Mouse (Mus musculus) MN1 (cell line): ENCODE results near the gene Ciz1.

Experiments used
- DNase-seq: peaks from one replicate; pipeline ENCODE4 v3.0.0-alpha.2; 2016; ENCODE audit warnings: low spot score

The Ciz1 gene

DNA sequence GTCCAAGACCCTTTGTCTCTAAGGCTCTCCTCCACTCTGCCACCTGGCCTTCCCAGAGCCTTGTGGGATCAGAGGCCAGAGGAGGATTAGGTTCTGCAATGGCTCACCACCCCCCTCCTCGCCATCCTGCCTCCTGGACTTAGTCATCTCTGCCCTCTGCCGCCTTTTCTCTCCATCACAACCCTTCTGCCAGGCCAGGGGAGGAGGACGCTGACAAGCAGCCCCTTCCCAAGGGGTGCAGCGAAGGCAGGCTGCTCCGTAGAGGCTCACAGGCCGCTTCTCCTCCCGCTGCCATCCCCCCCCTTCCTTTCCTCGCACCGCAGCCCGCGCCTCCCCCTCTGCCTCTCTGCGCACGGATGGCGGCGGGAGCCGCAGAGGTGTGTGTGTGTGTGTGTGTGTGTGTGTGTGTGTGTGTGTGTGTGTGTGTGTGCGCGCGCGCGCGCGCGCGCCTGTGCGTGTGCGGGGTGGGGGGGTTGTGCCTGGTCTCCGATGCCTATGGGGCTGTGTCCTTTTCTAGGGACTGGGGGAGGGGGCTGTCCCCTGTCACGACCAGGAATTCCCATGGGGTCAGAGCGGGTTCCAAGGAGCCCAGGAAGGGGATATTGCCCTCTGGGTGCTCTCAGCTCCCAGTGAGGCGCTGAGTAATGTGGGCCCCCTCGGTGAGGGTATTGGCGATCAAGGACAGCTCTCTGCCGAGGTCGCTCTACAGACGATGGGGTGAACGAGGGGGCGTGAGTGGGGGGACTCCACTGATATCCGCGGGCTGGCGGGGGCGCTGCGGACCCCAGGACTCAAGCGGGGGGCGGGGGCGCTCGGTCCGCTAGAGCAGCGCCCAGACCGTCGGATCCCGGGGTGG, at the start of gene Ciz1:
TSS of gene Ciz1 (plus strand) at position 177 of the 856 bp plus-strand sequence.
- DNase-seq = peak; percentile 79

DNA sequence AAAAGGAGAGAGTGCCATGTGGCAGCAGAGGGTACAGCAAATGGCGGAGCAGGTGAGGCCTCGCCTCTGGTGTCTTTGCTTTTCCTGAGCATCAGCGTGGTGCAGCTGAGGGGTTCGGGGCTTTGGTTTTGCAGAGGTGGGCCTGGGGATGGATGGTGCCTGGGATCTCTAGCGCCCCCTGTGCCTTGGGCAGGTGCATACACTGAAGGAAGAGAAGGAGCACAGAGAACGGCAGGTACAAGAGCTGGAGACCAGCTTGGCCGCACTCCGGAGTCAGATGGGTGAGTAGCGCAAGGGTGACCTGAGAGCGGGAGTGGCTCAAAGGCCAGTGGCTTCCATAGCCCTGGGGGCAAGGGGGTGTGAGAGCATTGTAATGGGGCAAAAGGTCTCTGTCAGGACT, 49.2 kb upstream of the Ciz1 start:
- no peak for DNase-seq

DNA sequence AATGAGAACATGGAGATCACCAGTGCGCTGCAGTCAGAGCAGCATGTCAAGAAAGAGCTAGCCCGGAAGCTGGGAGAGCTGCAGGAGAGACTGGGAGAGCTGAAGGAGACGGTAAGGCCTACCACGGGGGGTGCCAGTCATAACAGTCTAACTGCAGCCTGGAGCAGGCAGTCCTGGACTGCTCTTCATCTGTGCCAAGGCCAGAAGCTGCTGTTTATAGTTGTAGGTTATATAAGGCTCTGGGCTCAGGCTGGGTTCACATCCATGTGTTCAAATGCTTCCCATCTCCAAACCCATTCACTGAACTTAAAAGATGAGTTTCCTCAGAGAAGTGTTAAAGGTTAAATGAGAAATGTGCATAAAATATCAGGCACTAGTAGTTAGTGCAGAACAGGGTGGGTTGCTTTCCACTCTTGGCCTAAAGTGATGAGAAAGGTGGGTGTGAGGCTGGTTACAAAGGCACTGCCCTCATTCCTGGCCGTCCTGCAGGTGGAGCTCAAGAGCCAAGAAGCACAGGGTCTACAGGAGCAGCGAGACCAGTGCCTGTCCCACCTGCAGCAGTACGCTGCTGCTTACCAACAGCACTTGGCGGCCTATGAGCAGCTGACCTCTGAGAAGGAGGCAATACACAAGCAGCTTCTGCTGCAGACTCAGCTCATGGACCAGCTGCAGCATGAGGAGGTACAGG, 47.8 kb upstream of the Ciz1 start:
- peak; percentile 76 for DNase-seq

DNA sequence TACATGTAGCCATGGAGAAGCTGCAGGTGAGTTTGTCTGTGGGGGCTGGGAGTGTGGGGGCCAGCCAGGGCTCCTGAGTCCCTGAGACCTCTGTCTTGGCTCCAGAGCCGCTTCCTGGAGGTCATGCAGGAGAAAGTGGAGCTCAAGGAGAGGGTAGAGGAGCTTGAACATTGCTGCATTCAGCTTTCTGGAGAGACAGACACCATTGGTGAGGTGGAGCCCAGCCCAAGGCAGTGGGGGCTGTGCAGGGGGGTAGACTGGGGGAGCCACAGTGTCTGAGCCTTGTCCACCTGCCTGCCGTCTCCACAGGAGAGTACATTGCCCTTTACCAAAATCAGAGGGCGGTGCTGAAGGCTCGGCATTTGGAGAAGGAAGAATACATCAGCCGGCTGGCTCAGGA, 46.5 kb upstream of the Ciz1 start:
- no peak for DNase-seq

DNA sequence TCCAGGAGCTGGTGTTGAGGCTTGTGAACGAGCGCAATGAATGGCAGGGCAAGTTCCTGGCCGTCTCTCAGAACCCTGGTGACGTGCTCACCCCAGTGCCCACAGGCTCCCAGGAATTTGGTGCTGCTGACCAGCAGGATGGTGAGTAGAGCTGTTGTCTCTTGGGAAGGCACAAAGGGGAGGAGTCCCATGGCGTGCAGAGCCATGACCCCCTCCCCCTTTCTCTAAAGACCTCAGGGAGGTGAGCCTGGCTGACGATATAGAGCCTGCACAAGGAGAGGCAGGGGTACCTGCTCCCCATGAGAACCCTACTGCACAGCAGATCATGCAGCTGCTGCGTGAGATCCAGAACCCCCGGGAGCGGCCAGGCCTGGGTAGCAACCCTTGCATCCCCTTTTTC, 46.0 kb upstream of the Ciz1 start:
- no peak for DNase-seq

DNA sequence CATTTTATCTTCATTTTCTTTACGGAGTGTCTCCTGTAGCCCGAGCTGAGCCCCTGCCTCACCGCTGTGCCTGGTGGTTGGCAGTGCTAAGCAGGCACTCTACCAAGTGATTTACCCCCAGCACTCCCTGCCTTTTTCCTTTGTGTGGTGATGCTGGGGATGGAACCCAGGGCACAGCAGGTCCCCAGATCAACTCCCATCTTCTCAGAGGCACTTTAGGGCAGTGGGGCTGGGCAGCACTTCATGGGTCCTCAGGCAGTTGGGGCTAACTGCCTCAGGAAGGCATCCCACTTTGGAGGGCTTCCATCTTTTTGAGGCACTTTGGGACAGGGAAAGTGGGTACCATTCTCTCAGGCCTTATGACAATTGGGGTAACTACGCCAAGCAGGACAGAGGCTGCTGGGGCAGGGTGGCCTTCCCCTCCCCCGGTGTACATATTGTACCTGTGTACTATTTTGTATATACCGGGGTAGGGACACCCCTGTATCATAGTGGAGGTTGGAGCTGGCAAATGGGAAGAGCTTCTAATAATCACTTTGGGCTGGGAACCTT, 44.8 kb upstream of the Ciz1 start:
- DNase-seq = no peak

DNA sequence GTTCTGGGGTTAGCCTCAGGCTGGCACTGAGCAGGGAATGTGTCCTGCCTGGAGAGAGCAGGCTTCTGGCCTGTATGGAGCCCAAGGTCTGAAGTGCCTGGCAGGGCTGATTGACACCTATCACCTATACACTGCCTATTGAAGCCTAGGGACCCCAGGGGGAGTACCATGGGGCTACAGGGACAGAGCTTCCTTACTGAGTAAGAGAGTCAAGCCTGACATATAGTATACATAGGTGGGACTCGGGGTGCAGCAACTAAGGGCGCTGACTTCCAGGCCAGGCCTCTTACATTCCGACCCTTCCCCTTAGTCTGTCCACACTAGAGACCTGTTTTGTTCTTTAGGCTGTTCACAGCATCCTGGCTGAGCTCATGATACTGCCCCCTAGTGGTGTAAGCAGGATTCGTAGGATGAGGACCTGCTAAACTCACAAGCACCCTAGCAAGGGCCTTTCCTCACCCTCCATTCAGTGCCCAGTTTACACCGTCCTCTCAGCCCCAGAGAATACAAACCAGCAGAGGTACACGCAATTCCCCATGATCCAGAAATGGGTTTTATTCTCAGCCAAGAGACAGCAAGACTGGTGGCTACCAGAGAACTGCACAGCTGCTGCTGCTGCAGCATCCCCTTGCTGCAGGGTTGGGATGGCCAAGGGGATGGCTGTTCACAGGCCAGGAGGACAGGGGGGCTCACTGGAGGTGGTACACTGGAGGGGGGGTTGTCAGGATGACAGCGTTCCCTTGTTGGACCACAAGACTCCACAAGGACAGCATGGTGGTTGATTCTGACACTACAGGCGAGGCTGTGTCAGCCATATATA, 44.0 kb upstream of the Ciz1 start:
- peak; percentile 68 for DNase-seq

DNA sequence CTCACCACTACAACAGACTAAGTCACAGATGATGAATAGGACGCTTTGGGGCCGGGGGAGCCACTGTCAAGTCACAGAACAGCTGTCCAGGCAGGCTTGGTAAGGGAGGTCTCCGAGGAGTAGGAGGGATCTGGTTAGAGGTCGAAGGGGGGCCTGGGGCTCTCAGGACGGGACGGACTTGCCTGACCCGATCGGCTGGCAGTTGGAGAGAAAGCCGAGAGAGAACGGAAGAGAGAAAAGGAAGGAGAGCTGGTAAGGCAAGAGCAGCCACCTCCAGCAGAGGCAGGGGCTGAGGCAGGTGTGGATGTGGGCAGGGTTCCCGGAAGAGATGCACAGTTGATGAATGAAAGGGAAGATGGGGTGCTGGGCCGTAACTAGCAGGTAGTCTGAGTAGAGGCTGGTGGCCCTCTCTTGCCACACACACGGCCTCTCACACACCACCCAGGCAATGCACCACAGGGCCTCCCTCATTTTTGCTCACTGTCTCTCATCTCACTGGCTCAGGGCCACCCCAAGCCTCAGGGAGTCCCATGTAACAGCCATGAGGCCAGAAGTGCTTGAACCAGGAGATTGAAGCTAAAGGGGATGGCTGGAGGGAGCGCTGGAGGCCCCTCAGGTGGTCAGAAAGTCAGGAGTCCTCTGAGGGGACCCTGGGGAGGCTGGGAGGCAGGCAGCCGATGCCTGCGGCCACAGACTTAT, 43.1 kb upstream of the Ciz1 start:
- DNase-seq = no peak

DNA sequence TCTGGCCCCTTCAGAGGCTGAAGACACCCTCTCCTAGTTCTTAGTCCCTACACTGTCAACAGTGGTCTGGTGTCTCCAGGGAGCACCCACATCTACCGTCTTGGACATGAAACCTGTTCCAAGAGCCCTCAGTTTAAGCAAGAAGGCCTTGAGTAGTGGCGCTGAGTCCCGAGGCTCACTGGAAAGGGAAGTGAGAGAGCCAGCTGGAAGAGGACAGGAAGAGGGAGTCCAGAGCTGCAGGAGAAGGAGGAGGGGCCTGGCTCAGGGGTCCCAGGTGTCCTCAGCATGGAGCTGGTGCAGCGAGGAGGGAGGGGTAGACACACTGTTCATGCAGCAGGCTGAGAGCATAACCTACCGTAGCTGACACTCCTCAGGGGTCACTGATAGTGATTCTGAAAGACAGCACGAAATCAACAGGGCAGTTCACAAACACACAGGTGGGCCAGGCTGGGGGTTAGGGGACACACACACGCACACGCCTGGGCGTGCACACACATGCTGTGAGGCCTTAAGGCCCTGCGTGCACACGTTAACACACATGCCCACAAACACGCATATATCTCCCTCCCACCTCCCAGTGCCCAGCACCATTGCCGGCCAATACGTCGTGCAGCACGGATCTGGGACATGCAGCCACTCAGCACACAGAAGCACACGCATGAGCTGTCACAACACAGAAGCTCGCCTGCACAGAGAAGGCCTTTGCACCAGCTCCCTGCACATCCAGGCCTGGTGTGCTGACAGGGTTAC, 41.9 kb upstream of the Ciz1 start:
- no peak for DNase-seq

DNA sequence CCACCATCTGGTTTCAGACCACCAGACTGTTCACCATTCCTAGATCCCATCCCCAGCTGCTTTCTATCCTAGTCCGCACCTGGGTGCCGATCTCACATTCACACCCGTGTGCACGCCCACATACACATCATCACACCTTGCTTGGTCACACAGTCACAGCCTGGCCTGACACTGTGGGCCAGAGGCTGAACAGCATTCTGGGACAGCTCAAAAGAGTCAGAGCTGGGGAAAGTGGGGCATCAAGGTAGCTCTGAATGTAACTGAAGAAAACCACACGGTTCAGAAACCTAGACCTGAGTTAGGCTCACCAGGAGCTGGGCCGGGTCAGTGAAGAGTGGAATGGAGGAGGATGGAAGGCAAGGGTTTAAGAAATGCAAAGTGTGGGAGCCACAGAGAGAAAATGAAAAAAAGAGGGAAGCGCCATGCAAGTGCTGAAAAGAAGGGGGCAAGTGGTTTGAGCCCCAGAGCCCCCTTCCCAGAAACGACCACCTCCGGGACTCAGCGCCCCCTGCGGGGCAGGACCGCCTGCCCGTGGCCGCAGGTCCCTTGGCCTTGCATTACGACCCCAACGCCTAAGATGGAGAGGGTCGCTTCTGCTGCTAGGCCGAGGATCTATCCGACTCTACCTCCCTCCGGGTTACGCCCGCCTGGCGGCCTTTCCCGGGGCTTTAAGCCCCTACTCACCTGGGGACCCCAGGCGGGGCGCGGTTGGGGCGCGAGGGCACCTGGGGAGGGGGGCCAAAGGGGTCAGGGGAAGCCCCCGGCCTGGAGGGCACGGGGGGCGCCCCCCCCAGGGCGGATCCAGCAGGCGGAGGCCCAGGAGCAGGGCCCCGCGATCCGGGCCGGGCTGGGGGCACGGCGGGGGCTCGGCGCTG, 40.4 kb upstream of the Ciz1 start:
- DNase-seq = no peak

DNA sequence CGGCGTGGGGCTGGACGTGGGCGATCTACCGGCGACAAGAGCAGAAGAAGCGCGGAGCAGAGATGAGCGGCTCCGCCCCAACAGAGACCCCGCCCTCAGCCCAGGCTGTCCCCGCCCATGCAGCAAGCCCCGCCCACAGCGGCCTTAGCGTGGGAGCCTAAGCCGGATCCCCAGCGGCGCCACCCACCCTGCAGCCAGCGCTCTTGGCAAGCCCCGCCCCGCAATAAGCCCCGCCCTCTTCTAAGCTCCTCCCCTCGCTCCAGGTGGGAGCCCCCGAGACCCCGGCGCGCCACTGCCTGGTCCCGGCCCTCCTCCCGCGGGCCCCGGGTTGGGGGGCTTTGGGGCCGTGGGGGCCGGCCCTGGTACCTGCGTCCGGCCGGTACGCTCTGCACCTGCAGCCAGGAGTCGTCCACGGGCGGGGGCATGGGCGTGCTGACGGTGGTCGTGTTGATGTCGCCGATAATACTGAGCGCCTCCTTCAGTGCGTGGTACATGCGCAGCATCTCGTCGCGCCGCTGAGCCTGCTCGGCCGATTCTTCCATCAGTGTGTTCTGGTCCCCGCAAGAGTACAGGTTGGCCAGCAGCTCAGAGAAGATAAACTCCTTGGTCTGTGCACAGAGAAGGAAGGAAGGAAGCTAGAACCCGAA, 39.7 kb upstream of the Ciz1 start:
- DNase-seq = no peak

DNA sequence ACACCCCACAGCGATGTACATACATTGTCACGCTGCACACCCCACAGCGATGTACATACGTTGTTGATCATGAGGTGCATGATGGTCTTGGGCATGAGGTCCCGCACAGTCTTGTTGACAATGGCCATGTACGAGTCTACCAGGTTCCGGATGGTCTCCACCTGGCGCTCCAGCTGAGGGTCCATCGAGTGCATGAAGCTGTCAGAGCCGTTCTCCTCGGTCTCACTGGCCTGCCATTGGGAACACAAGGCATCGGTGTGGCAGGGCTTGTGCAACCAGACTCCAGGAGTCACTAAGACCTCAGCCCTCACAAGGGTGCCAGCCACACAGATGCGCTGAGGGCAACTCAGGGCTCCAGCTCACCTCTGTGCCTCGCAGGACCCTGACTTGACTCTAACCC, 37.3 kb upstream of the Ciz1 start:
- no peak for DNase-seq

DNA sequence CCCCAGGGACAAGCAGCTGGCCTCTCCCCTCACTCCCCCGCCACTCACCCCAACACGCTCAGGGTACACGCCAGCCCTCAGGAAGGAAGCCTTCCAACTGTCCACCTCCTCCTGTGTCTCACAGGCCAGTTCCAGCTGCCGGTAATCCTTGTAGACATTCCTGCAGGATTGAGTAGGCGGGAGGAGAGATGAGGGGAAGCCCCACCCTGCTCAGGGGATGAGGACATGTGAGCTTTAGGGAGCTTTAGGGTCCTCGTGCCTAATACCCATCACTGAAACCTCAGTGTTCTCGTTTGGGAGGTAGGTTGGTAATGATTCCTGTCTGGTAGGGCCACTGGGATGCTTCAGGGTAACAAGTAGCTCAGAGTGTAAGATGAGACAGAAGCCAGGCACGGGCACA, 36.4 kb upstream of the Ciz1 start:
- DNase-seq = peak; percentile 62

DNA sequence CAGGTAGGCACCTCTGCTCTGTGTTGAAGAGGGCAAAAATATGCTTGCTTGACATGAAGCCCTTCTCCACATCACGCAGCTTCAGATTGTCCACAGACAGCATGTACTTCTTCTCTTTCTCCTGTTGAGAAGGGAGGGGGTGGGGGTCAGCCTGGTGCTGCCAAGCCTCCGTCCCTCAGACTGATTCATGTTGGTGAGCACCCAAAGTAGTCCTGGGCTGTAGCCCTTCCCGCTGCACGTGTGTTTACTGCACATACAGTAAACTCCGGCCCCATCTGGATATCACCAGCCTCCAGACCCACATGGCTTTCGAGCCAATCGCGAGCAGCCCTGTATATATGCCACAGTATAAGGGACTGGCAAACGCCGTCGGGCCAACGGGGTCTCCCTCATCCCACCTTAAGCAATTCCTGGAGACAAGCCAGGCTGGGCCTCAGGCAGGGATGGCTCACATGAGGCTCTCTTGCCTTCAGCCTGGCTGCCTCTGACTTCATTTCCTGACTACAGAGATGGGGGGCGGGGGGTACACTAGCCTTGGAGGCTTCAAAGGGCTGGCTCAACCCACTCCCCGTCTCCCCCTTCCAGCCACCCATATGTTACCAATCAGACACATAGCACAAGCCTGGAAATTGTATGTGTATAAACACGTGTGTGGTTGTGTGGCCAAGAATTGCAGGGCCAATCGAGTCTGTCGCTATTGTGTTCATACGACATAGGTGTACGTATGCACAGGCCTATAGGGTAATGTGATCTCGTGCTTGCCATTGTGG, 35.1 kb upstream of the Ciz1 start:
- no peak for DNase-seq

DNA sequence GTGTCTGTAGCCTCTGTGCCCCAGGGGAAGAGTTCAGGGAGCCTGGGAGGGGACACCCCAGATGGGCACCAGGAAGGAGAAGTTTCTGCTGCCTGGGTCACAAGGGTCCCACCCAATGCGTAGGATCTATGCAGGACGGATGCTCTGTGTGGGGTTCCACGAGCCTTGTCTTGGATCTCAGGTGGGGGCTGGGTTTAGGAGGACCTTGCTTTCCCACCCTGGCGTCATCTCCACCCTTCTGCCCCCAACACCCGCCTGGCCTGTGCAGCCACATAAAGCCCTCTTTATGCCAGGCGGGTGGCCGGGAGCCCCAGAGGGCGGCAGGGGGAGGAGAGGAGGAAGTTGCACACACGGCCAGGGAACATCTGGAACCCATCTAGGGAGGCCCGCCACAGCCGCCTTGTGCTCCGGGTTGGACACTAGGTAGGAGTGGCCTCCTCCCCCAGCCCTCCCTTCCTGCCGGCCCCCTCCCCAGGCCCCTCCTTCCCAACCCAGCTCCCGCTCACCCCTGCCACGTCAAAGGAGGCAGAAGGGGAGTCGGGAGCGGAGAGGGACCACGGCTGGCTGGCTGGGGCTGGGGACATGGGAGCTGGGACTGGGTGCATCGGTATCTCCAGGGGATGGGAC, 34.2 kb upstream of the Ciz1 start:
- peak; percentile 87 for DNase-seq

DNA sequence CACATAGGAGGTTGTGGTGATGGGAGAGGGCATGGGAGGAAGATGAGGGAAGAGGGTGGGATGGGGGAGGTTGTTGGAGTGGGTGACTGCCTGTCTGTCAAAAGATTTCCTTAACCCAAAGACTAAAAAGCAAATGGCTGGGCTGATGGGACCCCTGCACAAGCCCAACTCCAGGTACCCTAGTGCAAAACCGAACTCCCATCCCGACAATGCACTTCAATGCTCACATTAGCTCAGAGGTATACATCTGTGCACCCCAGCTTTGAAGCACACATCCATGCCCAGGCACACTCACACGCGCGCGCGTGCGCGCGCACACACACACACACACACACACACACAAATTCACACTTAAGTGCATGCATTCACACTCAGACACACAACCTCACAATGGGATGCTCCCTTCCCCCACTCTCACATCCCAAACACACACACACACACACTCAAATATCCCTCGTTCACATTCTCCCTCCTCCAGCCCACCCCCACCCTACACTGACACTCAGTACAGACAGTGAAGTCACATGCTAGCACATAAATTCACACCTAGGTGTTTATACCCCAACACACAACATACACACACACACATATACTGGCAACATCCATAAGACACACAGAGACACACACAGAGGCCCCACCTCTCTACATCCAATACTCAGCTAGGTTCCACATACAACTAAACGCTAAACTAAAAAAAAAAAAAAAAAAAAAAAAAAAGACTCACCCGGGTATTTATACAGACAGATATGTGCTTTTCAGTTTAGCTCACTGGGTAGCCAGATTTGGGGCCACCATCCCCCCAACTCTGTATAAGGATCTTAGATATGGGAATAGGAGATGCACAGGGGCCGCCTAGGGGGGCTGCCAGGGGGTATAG, 33.2 kb upstream of the Ciz1 start:
- no peak for DNase-seq
